Mouse (Mus musculus) CH12.LX (cell line): ENCODE results near the gene Tcf25. TPM values are rescaled to one million over a fixed set of nuclear protein-coding genes. Genes with fewer than 3 reads are reported as not detected.

Source experiments
- DNase-seq: peaks from one replicate; pipeline ENCODE4 v3.0.0-alpha.2; 2013; ENCODE audit errors: extremely low read depth
- H3K27ac ChIP-seq: 2 replicates; pipeline ENCODE4 v1.5.1; 2012; ENCODE audit warnings: low read depth, mild to moderate bottlenecking, control low read depth, moderate library complexity; ENCODE audit not compliant: insufficient read depth
- H3K27me3 ChIP-seq: replicated peaks from 2 replicates; pipeline ENCODE3; 2012; ENCODE audit warnings: inconsistent platforms
- H3K36me3 ChIP-seq, 2 experiments: replicated peaks in 1 of 2; 2 replicates each; pipeline versions ENCODE3 to v1.6.1; 2012; ENCODE audit warnings: inconsistent platforms in 1 of 2, low read length in 1 of 2, mild to moderate bottlenecking in 1 of 2, mixed read lengths in 1 of 2, moderate library complexity in 1 of 2; ENCODE audit not compliant: control insufficient read depth in 1 of 2, insufficient read depth in 1 of 2
- H3K4me1 ChIP-seq, 2 experiments: 2 replicates each; pipeline ENCODE4 v1.6.1; 2012; ENCODE audit warnings: inconsistent platforms in 1 of 2, moderate library complexity in 1 of 2; ENCODE audit not compliant: insufficient read depth in 2 of 2, control insufficient read depth in 1 of 2
- H3K4me2 ChIP-seq: 2 replicates; pipeline ENCODE4 v1.6.1; 2012; ENCODE audit warnings: low read depth, mild to moderate bottlenecking, control low read depth; ENCODE audit not compliant: poor library complexity, insufficient read depth, severe bottlenecking
- H3K4me3 ChIP-seq, 3 experiments: fragments of 150-350 bp in 1 of 3; sonication (generic) in 1 of 3; replicated peaks in 1 of 3; 2 replicates each; pipeline versions ENCODE3 to v1.5.1; 2011 to 2012; ENCODE audit warnings: low read depth in 2 of 3, low read length in 2 of 3, mild to moderate bottlenecking in 2 of 3, moderate library complexity in 2 of 3, control low read depth in 1 of 3, improper control_type of control experiment in 1 of 3, inconsistent platforms in 1 of 3, mixed read lengths in 1 of 3; ENCODE audit not compliant: poor library complexity in 1 of 3
- H3K79me2 ChIP-seq: replicated peaks from 2 replicates; pipeline ENCODE4 v1.6.1; 2012; ENCODE audit warnings: mild to moderate bottlenecking, moderate library complexity; ENCODE audit not compliant: control insufficient read depth, poor library complexity, insufficient read depth, severe bottlenecking; ENCODE audit errors: extremely low read depth
- H3K9ac ChIP-seq: 2 replicates; pipeline ENCODE4 v1.6.1; 2012; ENCODE audit warnings: low read depth, mild to moderate bottlenecking, control low read depth, moderate library complexity; ENCODE audit not compliant: insufficient read depth
- H3K9me3 ChIP-seq: replicated peaks from 2 replicates; pipeline ENCODE3; 2012; ENCODE audit warnings: low read length, inconsistent platforms, mixed read lengths
- BHLHE40 ChIP-seq: IDR thresholded peaks from 2 replicates; pipeline ENCODE4 v1.6.1; 2011; ENCODE audit warnings: mild to moderate bottlenecking, low read depth, low read length, improper control_type of control experiment
- CHD1 ChIP-seq: IDR thresholded peaks from 2 replicates; pipeline ENCODE4 v1.6.1; 2012; ENCODE audit warnings: low read depth, low read length, improper control_type of control experiment, inconsistent platforms
- CHD2 ChIP-seq: IDR thresholded peaks from 2 replicates; pipeline ENCODE4 v1.6.1; 2011; ENCODE audit warnings: low read length, improper control_type of control experiment
- CTCF ChIP-seq, 2 experiments: IDR thresholded peaks in 1 of 2; conservative IDR thresholded peaks in 1 of 2; 2 replicates each; pipeline ENCODE4 v1.5.1; 2011 to 2012; ENCODE audit warnings: low read depth in 2 of 2, low read length in 2 of 2, improper control_type of control experiment in 1 of 2, inconsistent platforms in 1 of 2, mild to moderate bottlenecking in 1 of 2, moderate library complexity in 1 of 2
- E2F4 ChIP-seq: IDR thresholded peaks from 2 replicates; pipeline ENCODE4 v1.6.1; 2011; ENCODE audit warnings: low read depth, low read length, improper control_type of control experiment; ENCODE audit not compliant: insufficient replicate concordance
- EP300 ChIP-seq: IDR thresholded peaks from 2 replicates; pipeline ENCODE4 v1.6.1; 2011; ENCODE audit warnings: low read length, improper control_type of control experiment
- ETS1 ChIP-seq: conservative IDR thresholded peaks from 2 replicates; pipeline ENCODE4 v1.6.1; 2012; ENCODE audit warnings: low read depth, mild to moderate bottlenecking, inconsistent platforms, low read length, improper control_type of control experiment, moderate library complexity
- GABPA ChIP-seq: IDR thresholded peaks from 2 replicates; pipeline ENCODE4 v1.6.1; 2012; ENCODE audit warnings: low read depth, low read length, improper control_type of control experiment, inconsistent platforms; ENCODE audit not compliant: insufficient replicate concordance
- HCFC1 ChIP-seq: IDR thresholded peaks from 2 replicates; pipeline ENCODE4 v1.6.1; 2012; ENCODE audit warnings: low read depth, mild to moderate bottlenecking, inconsistent platforms, low read length, improper control_type of control experiment
- JUN ChIP-seq: IDR thresholded peaks from 2 replicates; pipeline ENCODE4 v1.6.1; 2011; ENCODE audit warnings: low read depth, mild to moderate bottlenecking, low read length, improper control_type of control experiment, moderate library complexity; ENCODE audit not compliant: insufficient read depth
- JUND ChIP-seq: conservative IDR thresholded peaks from 2 replicates; pipeline ENCODE4 v1.6.1; 2011; ENCODE audit warnings: low read depth, low read length, improper control_type of control experiment
- KAT2A ChIP-seq: IDR thresholded peaks from 2 replicates; pipeline ENCODE4 v1.6.1; 2012; ENCODE audit warnings: low read length, improper control_type of control experiment, inconsistent platforms; ENCODE audit not compliant: insufficient replicate concordance
- MAFK ChIP-seq: IDR thresholded peaks from 2 replicates; pipeline ENCODE4 v1.6.1; 2011; ENCODE audit warnings: low read length, improper control_type of control experiment; ENCODE audit not compliant: insufficient replicate concordance
- MAZ ChIP-seq: IDR thresholded peaks from 2 replicates; pipeline ENCODE4 v1.6.1; 2012; ENCODE audit warnings: low read depth, mild to moderate bottlenecking, inconsistent platforms, low read length, improper control_type of control experiment, moderate library complexity
- MYC ChIP-seq: IDR thresholded peaks from 2 replicates; pipeline ENCODE4 v1.6.1; 2011; ENCODE audit warnings: low read depth, mild to moderate bottlenecking, improper control_type of control experiment, low read length
- NELFE ChIP-seq: IDR thresholded peaks from 2 replicates; pipeline ENCODE4 v1.6.1; 2011; ENCODE audit warnings: low read depth, low read length, improper control_type of control experiment
- NRF1 ChIP-seq: IDR thresholded peaks from 2 replicates; pipeline ENCODE4 v1.6.1; 2014; ENCODE audit warnings: low read depth, mild to moderate bottlenecking, inconsistent platforms, low read length, improper control_type of control experiment, moderate library complexity
- PAX5 ChIP-seq: IDR thresholded peaks from 2 replicates; pipeline ENCODE4 v1.6.1; 2012; ENCODE audit warnings: low read length, inconsistent platforms, mixed read lengths
- POLR2A ChIP-seq: IDR thresholded peaks from 2 replicates; pipeline ENCODE4 v1.6.1; 2011; ENCODE audit warnings: low read depth, mild to moderate bottlenecking, improper control_type of control experiment, low read length
- RAD21 ChIP-seq: IDR thresholded peaks from 2 replicates; pipeline ENCODE4 v1.6.1; 2011; ENCODE audit warnings: low read depth, mild to moderate bottlenecking, low read length, improper control_type of control experiment, moderate library complexity
- RCOR1 ChIP-seq: conservative IDR thresholded peaks from 2 replicates; pipeline ENCODE4 v1.6.1; 2012; ENCODE audit warnings: low read depth, mild to moderate bottlenecking, inconsistent platforms, low read length, improper control_type of control experiment
- SIN3A ChIP-seq: IDR thresholded peaks from 2 replicates; pipeline ENCODE4 v1.6.1; 2012; ENCODE audit warnings: low read length, improper control_type of control experiment, inconsistent platforms
- SMC3 ChIP-seq: IDR thresholded peaks from 2 replicates; pipeline ENCODE4 v1.6.1; 2011; ENCODE audit warnings: low read depth, low read length, improper control_type of control experiment
- TBP ChIP-seq: conservative IDR thresholded peaks from 2 replicates; pipeline ENCODE4 v1.6.1; 2011; ENCODE audit warnings: low read depth, low read length, improper control_type of control experiment
- TCF12 ChIP-seq: IDR thresholded peaks from 2 replicates; pipeline ENCODE4 v1.6.1; 2014; ENCODE audit warnings: low read depth, mild to moderate bottlenecking, inconsistent platforms, low read length, improper control_type of control experiment
- UBTF ChIP-seq: IDR thresholded peaks from 2 replicates; pipeline ENCODE4 v1.6.1; 2012; ENCODE audit warnings: low read depth, mild to moderate bottlenecking, inconsistent platforms, low read length, improper control_type of control experiment, moderate library complexity
- USF1 ChIP-seq: IDR thresholded peaks from 2 replicates; pipeline ENCODE4 v1.6.1; 2014; ENCODE audit warnings: low read depth, mild to moderate bottlenecking, inconsistent platforms, low read length, improper control_type of control experiment
- USF2 ChIP-seq: conservative IDR thresholded peaks from 2 replicates; pipeline ENCODE4 v1.6.1; 2011; ENCODE audit warnings: low read depth, low read length, improper control_type of control experiment
- ZC3H11A ChIP-seq: IDR thresholded peaks from 2 replicates; pipeline ENCODE4 v1.6.1; 2012; ENCODE audit warnings: low read depth, mild to moderate bottlenecking, inconsistent platforms, low read length, improper control_type of control experiment
- ZKSCAN1 ChIP-seq: IDR thresholded peaks from 2 replicates; pipeline ENCODE4 v1.6.1; 2012; ENCODE audit warnings: low read depth, inconsistent platforms, low read length, improper control_type of control experiment, borderline replicate concordance
- ZMIZ1 ChIP-seq: IDR thresholded peaks from 2 replicates; pipeline ENCODE4 v1.6.1; 2012; ENCODE audit warnings: low read depth, mild to moderate bottlenecking, inconsistent platforms, low read length, improper control_type of control experiment
- ZNF384 ChIP-seq: IDR thresholded peaks from 2 replicates; pipeline ENCODE4 v1.6.1; 2012; ENCODE audit warnings: low read depth, low read length, improper control_type of control experiment, inconsistent platforms
- dilution Hi-C: fragments of 300-500 bp; cut with MboI; formaldehyde crosslinking; loops from 2 replicates; pipeline ENCODE4 v1.14.3; 2020; ENCODE audit warnings: low sequenced_read_pairs; ENCODE audit not compliant: extremely low pct_unique_long_range_greater_than_20kb, extremely low pct_ligation_motif_present
- in situ Hi-C: fragments of 300-500 bp; cut with MboI; formaldehyde crosslinking; loops from 3 replicates; pipeline ENCODE4 v1.14.3; 2019; ENCODE audit warnings: low sequenced_read_pairs, low pct_ligation_motif_present, low pct_unique_long_range_greater_than_20kb, mixed read lengths
- polyA plus RNA-seq: library from polyadenylated mRNA; unstranded; fragments of >175 nt; gene quantifications from 2 replicates; pipeline ENCODE4 v1.2.1, GENCODE M21; 2012; ENCODE audit warnings: low read depth; ENCODE audit not compliant: insufficient read length
- total RNA-seq, 2 experiments: library from RNA; depleted of rRNA; stranded (reverse); fragments of 300-350 nt in 1 of 2; fragments of >200 nt in 1 of 2; gene quantifications; 2 replicates each; pipeline ENCODE4 v1.2.3; 2012 to 2014

Gene Tcf25
- total and polyA plus RNA-seq, 3 experiments, result 168 to 393 (median 207) TPM

DNA sequence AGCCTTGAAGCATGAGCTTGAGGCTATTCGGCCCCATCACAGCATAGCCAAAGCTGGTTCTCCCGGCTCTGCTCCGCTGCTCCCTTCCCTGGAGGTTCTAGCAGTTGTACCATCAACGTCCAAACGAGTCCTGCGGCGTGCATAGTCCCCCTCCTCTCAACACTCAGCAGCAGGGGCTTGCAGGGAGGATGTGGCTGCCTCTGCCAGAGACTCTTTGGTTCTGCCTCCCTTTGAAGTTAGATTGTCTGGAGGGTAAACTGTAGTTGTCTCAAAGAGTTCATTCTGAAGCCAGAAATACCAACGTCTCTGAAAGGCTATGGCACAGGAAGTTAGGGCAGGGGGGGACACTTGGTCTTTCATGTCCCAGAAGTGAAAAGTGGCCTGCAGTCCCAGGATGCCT lies 31.0 kb downstream of the Tcf25 start:
- Histone ChIP-seq H3K4me2 (no peak overlapping the region), H3K79me2 (no peaks in the 10 kb centered on the region), H3K9me3 (no peaks in the 10 kb centered on the region), H3K27ac (no peak overlapping the region), H3K4me3 (no peak overlapping the region), H3K4me1 (peaks cover 13 to 27% of the 10 kb centered on the region in 2 experiments), H3K9ac (no peak overlapping the region), H3K36me3 (peaks cover 32 to 47% of the 10 kb centered on the region in 2 experiments), H3K27me3 (peaks cover 19% of the 10 kb centered on the region)
- no peak for TF ChIP-seq ZNF384
- TF ChIP-seq TCF12, result no peak
- no peak for TF ChIP-seq MYC
- no peak for TF ChIP-seq BHLHE40
- TF ChIP-seq HCFC1, result no peak
- no peak for TF ChIP-seq MAFK
- TF ChIP-seq USF2, result no peak
- TF ChIP-seq RCOR1, result no peak
- no peak for TF ChIP-seq CHD2
- TF ChIP-seq CHD1, result no peak
- TF ChIP-seq CTCF (conservative IDR thresholded peaks at IDR 0.05 in 1 of 2, IDR thresholded peaks at IDR 0.05 in 1 of 2; ENCODE audit: low read depth in 2 of 2, low read length in 2 of 2), result no peak
- no peak for TF ChIP-seq JUND
- dilution Hi-C loops, result no loop called here
- DNase-seq, result no peak
- in situ Hi-C loops, result no loop called here

DNA sequence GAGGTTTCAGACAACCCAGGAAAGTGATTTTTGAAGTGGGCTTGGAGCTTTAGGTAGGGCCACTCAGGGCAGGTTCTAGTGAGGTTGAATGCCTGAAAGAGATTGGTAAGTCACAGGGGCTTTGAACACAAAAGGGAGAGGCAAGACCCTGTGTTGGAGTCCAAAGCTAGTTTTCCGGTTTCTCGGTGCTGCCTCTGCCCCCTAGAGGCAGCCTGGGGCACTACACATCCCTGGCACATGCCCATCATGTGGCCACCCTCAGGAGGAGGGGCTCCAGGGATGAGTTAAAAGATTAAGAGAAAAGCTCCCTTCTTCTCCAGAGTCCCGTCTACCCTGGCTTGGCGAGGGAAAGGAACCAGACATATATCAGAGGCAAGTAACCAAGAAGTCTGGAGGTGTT lies 33.2 kb downstream of the Tcf25 start, which contains the start of gene Mc1r:
TSS of gene Mc1r (plus strand) at position 322 of the 400 bp plus-strand sequence.
- Histone ChIP-seq H3K9ac (no peak within 1 kb of the TSS), H3K4me1 (peaks cover 27 to 49% of the 10 kb centered on the region in 2 experiments), H3K4me2 (peak within 1 kb of the TSS; percentile 49; the same call in 1 of the 2 replicates), H3K79me2 (no peaks in the 10 kb centered on the region), H3K27ac (no peak within 1 kb of the TSS), H3K9me3 (no peaks in the 10 kb centered on the region), H3K27me3 (peaks cover 38% of the 10 kb centered on the region), H3K36me3 (peaks cover 17 to 24% of the 10 kb centered on the region in 2 experiments), H3K4me3 (no peak within 1 kb of the TSS)
- dilution Hi-C loops, result no loop called here
- DNase-seq, result peak; percentile 73
- in situ Hi-C loops, result no loop called here
- no peak for TF ChIP-seq RCOR1
- TF ChIP-seq ETS1, result no peak
- no peak for TF ChIP-seq SIN3A
- no peak for TF ChIP-seq E2F4
- no peak for TF ChIP-seq HCFC1
- no peak for TF ChIP-seq JUND
- TF ChIP-seq UBTF, result no peak
- TF ChIP-seq KAT2A, result no peak
- no peak for TF ChIP-seq POLR2A
- no peak for TF ChIP-seq EP300
- TF ChIP-seq GABPA, result no peak
- no peak for TF ChIP-seq ZMIZ1
- no peak for TF ChIP-seq ZNF384
- TF ChIP-seq USF1, result peak; percentile 58
- TF ChIP-seq CHD2, result no peak
- TF ChIP-seq NRF1, result peak; percentile 23; the same call in 1 of the 2 replicates
- no peak for TF ChIP-seq ZKSCAN1
- TF ChIP-seq RAD21, result peak; percentile 25
- no peak for TF ChIP-seq CHD1
- no peak for TF ChIP-seq MAZ
- TF ChIP-seq NELFE, result 0 out of 2 replicates have a peak, but pooled peaks have one; percentile 25
- TF ChIP-seq MAFK, result no peak
- TF ChIP-seq PAX5, result no peak
- TF ChIP-seq JUN, result no peak
- peak; percentile 84 to 89 for TF ChIP-seq CTCF (conservative IDR thresholded peaks at IDR 0.05 in 1 of 2, IDR thresholded peaks at IDR 0.05 in 1 of 2; ENCODE audit: low read depth in 2 of 2, low read length in 2 of 2)
- peak; percentile 18; the same call in 1 of the 2 replicates for TF ChIP-seq USF2
- peak; percentile 32 for TF ChIP-seq SMC3
- no peak for TF ChIP-seq TCF12
- TF ChIP-seq TBP, result no peak
- TF ChIP-seq MYC, result peak; percentile 91
- no peak for TF ChIP-seq ZC3H11A
